Mouse (Mus musculus) left cerebral cortex, postnatal 36 days (tissue): ENCODE measurements around the gene Tmprss11e. TPM values are rescaled to one million over a fixed set of nuclear protein-coding genes. Genes with fewer than 3 reads are reported as not detected.

Source experiments
- DNase-seq, 2 experiments: peaks; one replicate each; pipeline ENCODE4 v3.0.0; 2021 to 2022; ENCODE audit warnings: low spot score in 2 of 2, mixed read lengths in 1 of 2
- intact Hi-C: fragments of 180-260 bp; cut with DNase I; formaldehyde crosslinking; loops from one replicate; pipeline ENCODE4 v1.15.1; 2025
- total RNA-seq, 2 experiments: library from RNA; stranded (reverse); gene quantifications; 2 replicates each; pipeline ENCODE4 v1.2.3; 2021

Gene Tmprss11e
- not detected for total RNA-seq

DNA sequence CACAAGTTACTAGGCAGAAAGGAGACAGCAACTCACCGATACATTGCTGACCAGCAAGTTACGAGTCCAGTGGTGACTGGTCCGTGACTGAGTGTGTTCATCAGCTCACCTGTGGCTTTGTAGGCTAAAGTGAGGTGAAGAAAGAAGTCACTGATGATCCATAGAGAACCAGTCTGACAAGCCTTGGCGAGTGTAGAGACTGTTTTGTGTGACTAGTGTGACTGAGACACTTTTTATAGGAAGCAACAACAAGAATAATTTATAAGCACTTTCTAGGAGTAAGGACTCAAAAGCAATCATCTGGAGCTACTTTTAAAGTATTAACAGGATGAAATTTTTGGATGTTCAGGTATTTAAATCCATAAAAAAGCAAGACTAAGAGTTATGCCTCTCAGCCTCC lies at the start of gene Tmprss11e:
Gene Tmprss11e, minus strand, starts transcription at position 101 of the 400 bp plus-strand sequence.
- intact Hi-C loops: no loop called here
- DNase-seq: no peak

GRCm38 (mm10) chr5:86792807-86793206 lies 47.2 kb upstream of the Tmprss11e start:
- no peak for DNase-seq
- intact Hi-C loops: no loop called here

DNA sequence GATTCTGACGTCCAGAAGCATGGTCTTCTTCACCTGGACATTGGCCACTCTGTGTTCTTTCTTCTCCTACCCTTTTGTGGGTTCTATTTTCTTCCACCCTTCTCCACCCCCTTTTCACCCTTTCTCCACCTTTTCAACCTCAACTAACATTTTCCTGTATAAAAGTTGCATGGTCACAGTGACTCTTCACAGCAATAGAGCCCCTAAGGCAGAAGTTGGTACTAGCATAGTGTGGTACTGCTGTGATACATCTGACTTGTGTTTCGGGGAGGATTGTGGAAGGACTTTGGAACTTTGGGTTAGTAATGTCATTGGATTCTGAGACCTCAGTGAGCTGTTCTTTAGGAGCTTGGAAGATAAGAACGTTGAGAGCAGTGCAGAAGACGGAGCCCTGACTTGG lies 46.6 kb upstream of the Tmprss11e start:
- intact Hi-C loops: no loop called here
- DNase-seq: no peak

GRCm38 (mm10) chr5:86789954-86790353 lies 44.3 kb upstream of the Tmprss11e start:
- DNase-seq: no peak
- intact Hi-C loops: no loop called here

DNA sequence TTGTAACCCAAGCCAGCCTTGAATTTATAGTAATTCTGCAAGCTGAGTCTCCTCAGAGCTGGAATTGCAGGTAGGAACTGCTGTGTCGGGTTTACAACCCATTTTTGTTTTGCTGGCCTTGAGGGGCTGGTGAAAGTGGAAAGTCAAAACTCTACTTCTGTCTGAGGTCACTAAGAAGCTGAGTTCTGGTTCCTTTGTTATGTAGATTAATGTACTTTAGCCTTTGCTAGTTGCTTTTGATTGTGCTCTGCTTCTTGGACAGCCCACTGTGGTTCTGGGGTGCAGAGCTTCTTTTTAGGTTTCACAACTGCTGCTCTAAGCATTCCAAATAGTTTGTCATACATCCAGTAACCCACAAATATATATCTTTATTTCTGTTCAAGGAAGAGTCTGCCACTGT lies 41.2 kb upstream of the Tmprss11e start:
- intact Hi-C loops: no loop called here
- DNase-seq: no peak

GRCm38 (mm10) chr5:86784205-86784604 lies 38.6 kb upstream of the Tmprss11e start:
- no peak for DNase-seq
- intact Hi-C loops: no loop called here

GRCm38 (mm10) chr5:86783059-86783458 lies 37.4 kb upstream of the Tmprss11e start:
- no peak for DNase-seq
- intact Hi-C loops: no loop called here

DNA sequence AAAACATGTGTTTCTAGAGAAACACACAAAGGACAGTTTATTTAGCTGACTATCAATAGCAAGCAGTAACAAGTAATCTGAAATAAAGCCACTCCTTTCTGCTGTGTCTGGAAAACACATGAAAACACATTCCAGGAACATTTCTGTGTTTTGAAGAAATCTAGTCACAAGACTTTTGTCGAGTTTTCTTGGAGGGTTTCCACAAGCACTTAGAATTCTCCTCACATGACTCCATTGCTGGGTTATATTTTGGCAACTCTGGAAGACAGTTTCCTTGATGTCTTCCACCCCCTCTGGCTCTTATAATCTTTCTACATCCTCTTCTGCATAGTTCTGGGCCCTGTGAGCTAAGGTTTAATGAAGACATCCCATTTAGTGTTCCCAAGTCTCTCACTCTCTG lies 32.9 kb upstream of the Tmprss11e start:
- intact Hi-C loops: no loop called here

GRCm38 (mm10) chr5:86776941-86777340 lies 31.3 kb upstream of the Tmprss11e start:
- intact Hi-C loops: no loop called here
- no peak for DNase-seq

More for the DNA sequence above, 32.9 kb upstream of the Tmprss11e start:
- no peak for DNase-seq

DNA sequence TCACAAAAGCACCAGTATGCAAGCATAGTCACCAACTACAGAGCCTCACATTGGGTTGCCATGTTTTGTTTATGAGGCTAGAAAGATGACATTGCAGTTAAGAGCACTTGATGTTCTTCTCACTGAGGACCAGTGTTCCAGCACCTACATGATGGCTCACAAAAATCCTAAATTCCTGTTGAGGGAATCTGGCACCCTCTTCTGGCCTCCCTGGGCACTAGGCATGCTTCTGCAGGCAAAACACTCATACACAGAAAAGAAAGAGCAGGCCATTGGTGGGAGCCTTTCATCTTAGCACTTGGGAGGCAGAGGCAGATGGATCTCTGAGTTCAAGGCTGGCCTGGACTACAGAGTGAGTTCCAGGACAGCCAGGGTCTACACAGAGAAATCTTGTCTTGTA lies 25.4 kb upstream of the Tmprss11e start:
- intact Hi-C loops: no loop called here
- DNase-seq: no peak

DNA sequence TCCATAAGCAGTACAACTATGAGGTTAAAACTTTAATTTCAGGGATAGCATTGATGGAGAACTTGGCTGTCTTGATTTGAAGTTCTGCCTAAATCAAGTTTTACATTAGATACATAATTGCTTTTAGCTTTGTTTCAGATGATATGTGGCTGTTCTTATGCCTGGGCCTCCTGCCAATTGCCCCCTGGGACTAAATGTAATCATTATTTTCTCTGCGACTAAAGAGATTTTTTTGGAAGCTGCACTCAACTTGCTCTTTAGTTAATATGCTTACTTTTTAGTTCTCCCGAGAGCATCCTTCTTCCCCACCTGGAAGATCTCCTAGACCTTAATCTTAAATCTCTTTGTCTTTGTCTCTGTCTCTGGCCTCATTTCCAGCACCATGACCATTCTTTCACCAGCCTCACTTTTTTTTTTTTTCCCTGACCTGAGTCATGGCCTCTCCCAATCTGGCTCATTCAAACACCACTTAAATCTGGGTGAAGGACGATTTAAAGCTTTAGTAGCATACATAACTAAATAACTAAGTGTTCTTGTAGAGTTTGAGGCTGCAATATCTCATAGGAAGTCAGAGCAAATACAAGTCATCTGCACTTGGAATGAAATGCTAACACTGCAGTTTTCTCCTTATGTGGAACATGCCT lies 23.5 kb upstream of the Tmprss11e start:
- DNase-seq: no peak
- intact Hi-C loops: no loop called here

- intact Hi-C loops: no loop called here
- no peak for DNase-seq
Observed at GRCm38 (mm10) chr5:86742796-86743195, 2.8 kb downstream of the Tmprss11e start.

GRCm38 (mm10) chr5:86741146-86741545 lies 4.5 kb downstream of the Tmprss11e start:
- no peak for DNase-seq
- intact Hi-C loops: no loop called here

GRCm38 (mm10) chr5:86735808-86736207 lies 9.8 kb downstream of the Tmprss11e start:
- intact Hi-C loops: no loop called here
- DNase-seq: no peak

DNA sequence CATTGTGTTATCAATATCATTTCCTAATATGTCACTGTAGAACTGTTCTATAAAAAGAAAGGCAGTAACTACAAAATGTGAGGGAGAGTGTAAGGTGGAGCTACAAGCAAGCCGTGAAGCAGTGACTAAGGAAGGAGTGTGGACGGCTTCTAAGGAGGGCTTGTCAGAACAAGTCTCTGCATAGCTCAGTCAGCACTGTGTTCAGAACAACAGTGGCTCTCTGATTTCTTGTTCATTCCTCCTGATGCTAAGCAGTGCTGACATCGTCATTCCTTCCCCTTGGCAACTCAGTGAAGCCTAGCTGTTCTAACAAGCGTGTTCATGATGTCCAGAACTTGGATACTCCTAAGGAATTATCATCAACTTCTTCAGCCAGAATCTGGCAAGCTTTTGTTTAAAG lies 15.0 kb downstream of the Tmprss11e start:
- no peak for DNase-seq
- intact Hi-C loops: no loop called here

DNA sequence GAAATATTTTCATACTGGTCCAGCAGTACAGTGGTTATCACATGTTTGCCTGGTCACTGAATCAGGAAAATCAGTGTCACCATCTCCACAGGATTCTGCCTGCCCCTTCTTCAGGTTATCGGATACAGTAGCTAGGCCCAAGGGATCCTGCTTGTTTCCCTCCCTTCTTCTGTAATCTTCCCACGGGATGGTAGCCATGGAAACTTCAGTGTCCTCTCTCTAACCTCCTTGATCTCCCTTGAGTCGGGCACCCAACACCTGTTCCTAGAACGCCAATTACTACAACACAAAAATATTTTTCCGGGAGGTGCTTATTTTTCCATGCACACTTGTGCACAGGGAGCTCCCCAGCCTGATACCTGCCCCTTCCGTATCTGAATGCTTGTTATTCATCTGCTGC lies 17.0 kb downstream of the Tmprss11e start:
- intact Hi-C loops: no loop called here
- no peak for DNase-seq

GRCm38 (mm10) chr5:86727033-86727432 lies 18.6 kb downstream of the Tmprss11e start:
- intact Hi-C loops: no loop called here
- DNase-seq: no peak

- no peak for DNase-seq
- intact Hi-C loops: no loop called here
Observed at GRCm38 (mm10) chr5:86725021-86725420, 20.6 kb downstream of the Tmprss11e start.

GRCm38 (mm10) chr5:86722820-86723460 lies 22.7 kb downstream of the Tmprss11e start:
- intact Hi-C loops: no loop called here
- DNase-seq: no peak

DNA sequence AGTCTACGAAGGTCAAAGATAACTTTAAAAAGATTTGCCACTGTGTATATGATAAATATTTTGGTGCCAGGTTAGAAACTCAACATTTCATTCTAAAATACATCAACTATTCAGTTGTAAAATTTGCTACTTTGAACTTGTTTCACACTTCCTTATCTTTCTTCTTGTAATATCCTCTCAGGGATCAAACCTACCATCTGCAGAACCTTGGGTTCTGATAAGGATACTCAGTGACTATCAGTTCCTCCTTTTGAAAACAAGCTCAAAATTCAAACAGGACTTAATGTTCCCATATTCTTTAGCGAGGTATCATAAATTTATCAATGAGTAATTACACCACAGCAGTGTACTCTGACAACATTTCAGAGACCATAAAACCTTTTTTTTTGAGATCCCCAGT lies 30.6 kb downstream of the Tmprss11e start:
- DNase-seq: no peak
- intact Hi-C loops: no loop called here

GRCm38 (mm10) chr5:86704923-86705322 lies 40.7 kb downstream of the Tmprss11e start:
- intact Hi-C loops: no loop called here

More at GRCm38 (mm10) chr5:86704923-86705322, 40.7 kb downstream of the Tmprss11e start:
- no peak for DNase-seq
